Mouse (Mus musculus) bone marrow macrophage, adult 2 months (primary cell): Measurements from ENCODE around the gene Shroom2.

Experiments used
- CTCF ChIP-seq: IDR thresholded peaks from 2 replicates; pipeline ENCODE4 v1.5.1; 2012; ENCODE audit warnings: low read depth, mild to moderate bottlenecking, low read length, moderate library complexity
- POLR2A ChIP-seq: IDR thresholded peaks from 2 replicates; pipeline ENCODE4 v1.6.1; 2012; ENCODE audit warnings: mild to moderate bottlenecking, low read depth, low read length, borderline replicate concordance

GRCm38 (mm10) chrX:152762437-152762836 lies 6.8 kb downstream of the Shroom2 start:
- no peak for TF ChIP-seq CTCF
- TF ChIP-seq POLR2A, result no peak
